Mouse (Mus musculus) pancreas, adult 10 weeks (tissue): Measurements from ENCODE around the gene Nutm2. TPM values are rescaled to one million over a fixed set of nuclear protein-coding genes. Genes with fewer than 3 reads are reported as not detected.

Experiments used
- polyA plus RNA-seq: library from polyadenylated mRNA; stranded (reverse); fragments of 350-450 nt; fragmentation: Illumina TruSeq; extraction: RNeasy Lipid Tissue Mini Kit (QIAGEN cat#74804); gene quantifications from one replicate; pipeline ENCODE4 v1.2.3, GENCODE M21; 2015; ENCODE audit warnings: low read depth, low replicate concordance; ENCODE audit not compliant: insufficient read depth

Gene Nutm2
- not detected for polyA plus RNA-seq

GRCm38 (mm10) chr13:50467007-50467406, at the start of gene Nutm2:
TSS of gene Nutm2 (plus strand) at chr13:50467307.

GRCm38 (mm10) chr13:50417389-50418183, 49.5 kb upstream of the Nutm2 start, which contains the start of gene Fbxw17:
TSS of gene Fbxw17 (plus strand) at chr13:50417864.

GRCm38 (mm10) chr13:50443812-50444211, 23.3 kb upstream of the Nutm2 start, which contains the start of gene Gm47429:
TSS of gene Gm47429 (minus strand) at chr13:50443912.

Other genes starting within 250 kb of the Nutm2 start
- gene Gm906, start 217.0 kb upstream of the Nutm2 start, polyA plus RNA-seq = not detected
- 10.5 TPM for gene Fbxw17, start 49.4 kb upstream of the Nutm2 start, polyA plus RNA-seq
- gene Gm47429, start 23.4 kb upstream of the Nutm2 start, polyA plus RNA-seq = not detected
- gene Gm904, start 175.9 kb downstream of the Nutm2 start, polyA plus RNA-seq = not detected
- not detected for gene Gm8765, start 231.0 kb downstream of the Nutm2 start, polyA plus RNA-seq